Mouse (Mus musculus) CD8-positive naive resting alpha-beta T cell, adult 2 months (primary cell): Measurements from ENCODE around the gene March10.

ENCODE experiments used
- DNase-seq, 2 experiments: peaks; one replicate each; pipeline ENCODE4 v3.0.0; 2022; ENCODE audit warnings: low read depth in 2 of 2, low spot score in 2 of 2

The March10 gene

GRCm38 (mm10) chr11:105356301-105356700, 100.2 kb downstream of the March10 start:
- no peak for DNase-seq

- DNase-seq, result no peak
These were observed 102.6 kb downstream of the March10 start for GRCm38 (mm10) chr11:105353891-105354280.

- DNase-seq, result no peak
These were observed 103.3 kb downstream of the March10 start for GRCm38 (mm10) chr11:105352954-105353890.

- DNase-seq, result no peak
These were observed 104.4 kb downstream of the March10 start for GRCm38 (mm10) chr11:105352152-105352551.

- DNase-seq, result no peak
These were observed 105.9 kb downstream of the March10 start for GRCm38 (mm10) chr11:105350643-105351042.

GRCm38 (mm10) chr11:105349780-105350324, 106.7 kb downstream of the March10 start:
- no peak for DNase-seq

- no peak for DNase-seq
These were observed 108.0 kb downstream of the March10 start for GRCm38 (mm10) chr11:105348495-105348982.

GRCm38 (mm10) chr11:105347162-105348161, 109.1 kb downstream of the March10 start:
- peak; percentile 65 to 73 for DNase-seq

- no peak for DNase-seq
These were observed 111.3 kb downstream of the March10 start for GRCm38 (mm10) chr11:105345284-105345683.

- DNase-seq, result no peak
These were observed 117.7 kb downstream of the March10 start for GRCm38 (mm10) chr11:105338596-105339390.

- no peak for DNase-seq
These were observed 122.5 kb downstream of the March10 start for GRCm38 (mm10) chr11:105333867-105334670.

GRCm38 (mm10) chr11:105332468-105332867, 124.1 kb downstream of the March10 start:
- no peak for DNase-seq

- DNase-seq, result no peak
These were observed 124.8 kb downstream of the March10 start for GRCm38 (mm10) chr11:105331732-105332131.

- no peak for DNase-seq
These were observed 125.4 kb downstream of the March10 start for GRCm38 (mm10) chr11:105331129-105331528.

GRCm38 (mm10) chr11:105329962-105330361, 126.6 kb downstream of the March10 start:
- DNase-seq, result no peak

GRCm38 (mm10) chr11:105327101-105327500, 129.4 kb downstream of the March10 start:
- no peak for DNase-seq

GRCm38 (mm10) chr11:105323530-105323929, 133.0 kb downstream of the March10 start:
- no peak for DNase-seq

GRCm38 (mm10) chr11:105321090-105321489, 135.4 kb downstream of the March10 start:
- DNase-seq, result no peak

- no peak for DNase-seq
These were observed 138.8 kb downstream of the March10 start for GRCm38 (mm10) chr11:105317769-105318168.
